Mouse (Mus musculus): ENCODE measurements at regions not wholly inside any gene's neighbourhood (a gene's known extent, or its start where the extent isn't known, plus 50 kb on each side); places are given as distances from the start of the nearest gene placed in this dataset.

GRCm38 (mm10) chr1:193697857-193698256 is 327.8 kb upstream of the Camk1g start:
- no peak for DNase-seq (ENCODE audit: extremely low spot score in 1 of 2, low spot score in 2 of 2)
- intact Hi-C loops (cut with DNase I) = loop anchor here (10.0 kb wide), 3 partner anchors 253 to 1117 kb away; no protein-coding TSS in a partner anchor

- intact Hi-C loops (cut with DNase I) = loop anchor here (10.0 kb wide), 3 partner anchors 252 to 1118 kb away; no protein-coding TSS in a partner anchor
- no peak for DNase-seq (ENCODE audit: extremely low spot score in 1 of 2, low spot score in 2 of 2)
These were observed 326.9 kb upstream of the Camk1g start for GRCm38 (mm10) chr1:193697001-193697400.

DNA sequence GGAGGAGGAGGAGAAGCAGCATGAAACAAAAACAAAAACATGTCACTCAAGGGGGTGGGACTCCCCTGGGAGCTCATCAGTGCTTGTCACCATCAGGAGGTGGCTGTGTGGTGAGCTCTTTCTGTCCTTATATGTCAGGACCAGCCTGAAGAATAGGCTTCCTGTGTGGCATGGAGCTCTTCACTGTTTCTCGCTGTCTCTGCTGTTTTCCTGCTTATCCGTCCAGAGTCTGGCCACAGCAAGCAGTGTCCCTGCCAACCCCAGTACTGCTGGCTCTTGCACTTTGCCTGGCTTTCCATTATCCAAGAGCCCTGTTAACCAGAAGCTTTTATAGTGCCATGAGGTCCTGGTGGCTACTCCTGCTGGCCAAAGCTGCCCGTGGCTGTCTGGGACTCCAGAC is 322.9 kb upstream of the Camk1g start:
- intact Hi-C loops (cut with DNase I) = loop anchor here (10.0 kb wide), 3 partner anchors 248 to 1122 kb away; no protein-coding TSS in a partner anchor
- DNase-seq (ENCODE audit: extremely low spot score in 1 of 2, low spot score in 2 of 2) = no peak

- no peak for DNase-seq (ENCODE audit: extremely low spot score in 1 of 2, low spot score in 2 of 2)
These were observed 319.5 kb upstream of the Camk1g start for GRCm38 (mm10) chr1:193689601-193690000.

GRCm38 (mm10) chr1:193682917-193683316 is 312.8 kb upstream of the Camk1g start:
- intact Hi-C loops (cut with DNase I) = no loop called here
- peak in 1 of 2 experiments; percentile 36 for DNase-seq (ENCODE audit: extremely low spot score in 1 of 2, low spot score in 2 of 2)

More at GRCm38 (mm10) chr1:193689601-193690000, 319.5 kb upstream of the Camk1g start:
- intact Hi-C loops (cut with DNase I) = no loop called here

GRCm38 (mm10) chr1:193678448-193678847 is 308.4 kb upstream of the Camk1g start:
- DNase-seq (ENCODE audit: extremely low spot score in 1 of 2, low spot score in 2 of 2) = no peak
- intact Hi-C loops (cut with DNase I) = no loop called here

GRCm38 (mm10) chr1:193673236-193673830 is 303.2 kb upstream of the Camk1g start:
- intact Hi-C loops (cut with DNase I) = no loop called here
- peak; percentile 17 to 50 for DNase-seq (ENCODE audit: extremely low spot score in 1 of 2, low spot score in 2 of 2)

- intact Hi-C loops (cut with DNase I) = no loop called here
- no peak for DNase-seq (ENCODE audit: extremely low spot score in 1 of 2, low spot score in 2 of 2)
These were observed 302.6 kb upstream of the Camk1g start for GRCm38 (mm10) chr1:193672681-193673080.

- no peak for DNase-seq (ENCODE audit: extremely low spot score in 1 of 2, low spot score in 2 of 2)
- intact Hi-C loops (cut with DNase I) = no loop called here
These were observed 301.7 kb upstream of the Camk1g start for GRCm38 (mm10) chr1:193671816-193672254.

- intact Hi-C loops (cut with DNase I) = no loop called here
- peak in 1 of 2 experiments; percentile 45 for DNase-seq (ENCODE audit: extremely low spot score in 1 of 2, low spot score in 2 of 2)
These were observed 300.9 kb upstream of the Camk1g start for GRCm38 (mm10) chr1:193671046-193671445.

DNA sequence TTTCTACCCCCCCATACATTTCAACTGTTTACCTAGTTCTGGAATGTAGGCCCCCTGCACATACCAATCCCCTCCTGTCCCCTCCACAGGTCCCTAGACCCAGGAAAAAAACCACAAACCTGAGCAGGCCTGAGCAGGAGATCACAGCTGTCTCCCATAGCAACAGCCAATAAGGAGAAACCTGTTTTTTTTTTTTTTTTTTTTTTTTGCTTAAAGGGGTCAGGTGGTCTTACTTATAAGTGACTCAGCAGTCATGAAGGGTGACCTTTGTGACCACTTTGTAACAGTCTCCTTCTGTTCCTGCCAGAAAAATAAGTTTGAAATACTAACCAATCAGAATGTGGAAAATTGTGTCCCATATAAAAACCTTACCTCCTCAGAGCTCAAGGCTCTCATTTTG is 299.9 kb upstream of the Camk1g start:
- intact Hi-C loops (cut with DNase I) = no loop called here
- DNase-seq (ENCODE audit: extremely low spot score in 1 of 2, low spot score in 2 of 2) = no peak

- peak in 1 of 2 experiments; percentile 32 for DNase-seq (ENCODE audit: extremely low spot score in 1 of 2, low spot score in 2 of 2)
- intact Hi-C loops (cut with DNase I) = no loop called here
These were observed 298.7 kb upstream of the Camk1g start for GRCm38 (mm10) chr1:193668841-193669240.

DNA sequence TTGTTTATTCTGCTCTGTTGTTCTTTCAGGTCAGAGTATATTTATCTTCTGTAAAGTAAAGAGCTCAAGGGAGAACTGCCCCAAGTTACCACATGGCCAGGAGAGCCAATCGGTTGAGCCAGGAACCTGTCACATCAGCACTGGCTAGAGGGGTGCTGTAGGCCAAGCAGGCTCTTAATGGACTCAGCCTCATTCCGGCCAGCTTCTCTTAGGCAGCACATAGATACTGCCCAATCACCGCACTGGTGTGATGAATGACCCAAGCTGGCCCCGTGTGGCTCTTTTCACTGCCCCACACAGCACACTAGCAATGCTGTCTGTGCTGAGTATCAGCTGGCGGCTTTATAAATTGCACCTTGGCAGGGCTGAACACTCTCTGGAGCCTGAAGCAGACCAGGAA is 295.8 kb upstream of the Camk1g start:
- intact Hi-C loops (cut with DNase I) = no loop called here
- DNase-seq (ENCODE audit: extremely low spot score in 1 of 2, low spot score in 2 of 2) = no peak

- intact Hi-C loops (cut with DNase I) = no loop called here
- no peak for DNase-seq (ENCODE audit: extremely low spot score in 1 of 2, low spot score in 2 of 2)
These were observed 294.5 kb upstream of the Camk1g start for GRCm38 (mm10) chr1:193664569-193664968.

GRCm38 (mm10) chr1:193663587-193663986 is 293.5 kb upstream of the Camk1g start:
- intact Hi-C loops (cut with DNase I) = no loop called here
- no peak for DNase-seq (ENCODE audit: extremely low spot score in 1 of 2, low spot score in 2 of 2)

DNA sequence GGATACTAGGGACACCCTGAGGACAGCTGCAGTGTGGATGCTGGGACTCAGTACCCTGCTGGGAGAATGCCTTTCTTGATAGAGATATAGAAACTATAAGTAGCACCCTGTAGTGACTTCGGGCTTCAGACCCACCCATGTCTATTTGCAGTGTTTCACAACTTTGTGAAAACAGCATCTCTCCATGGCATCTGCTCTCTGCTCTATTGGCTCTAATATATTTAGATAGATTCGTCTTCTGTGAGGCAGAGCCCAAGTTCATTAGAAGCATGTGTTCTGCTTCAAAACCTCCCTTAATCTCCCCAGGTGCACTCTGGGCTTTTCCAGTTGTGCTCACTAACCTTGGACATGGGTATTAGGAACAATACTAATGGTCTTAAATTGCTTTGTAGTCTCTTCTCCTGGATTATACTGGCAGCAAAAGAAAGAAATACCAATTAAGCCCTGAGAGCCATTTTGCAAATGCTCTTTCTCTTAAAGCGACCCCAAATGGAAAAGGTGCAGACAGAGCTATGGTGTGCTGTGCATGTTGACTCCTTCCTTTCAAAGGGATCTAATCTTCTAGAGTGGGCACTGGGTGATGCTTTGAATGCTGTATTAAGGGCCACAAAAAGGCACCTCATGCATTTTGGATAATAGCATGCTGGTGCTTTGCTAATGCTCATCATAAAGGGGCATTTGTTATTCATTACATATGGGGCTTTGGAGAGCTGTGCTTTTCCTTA is 292.2 kb upstream of the Camk1g start:
- DNase-seq (ENCODE audit: extremely low spot score in 1 of 2, low spot score in 2 of 2) = no peak
- intact Hi-C loops (cut with DNase I) = no loop called here

GRCm38 (mm10) chr1:193661377-193661776 is 291.3 kb upstream of the Camk1g start:
- no peak for DNase-seq (ENCODE audit: extremely low spot score in 1 of 2, low spot score in 2 of 2)
- intact Hi-C loops (cut with DNase I) = no loop called here

DNA sequence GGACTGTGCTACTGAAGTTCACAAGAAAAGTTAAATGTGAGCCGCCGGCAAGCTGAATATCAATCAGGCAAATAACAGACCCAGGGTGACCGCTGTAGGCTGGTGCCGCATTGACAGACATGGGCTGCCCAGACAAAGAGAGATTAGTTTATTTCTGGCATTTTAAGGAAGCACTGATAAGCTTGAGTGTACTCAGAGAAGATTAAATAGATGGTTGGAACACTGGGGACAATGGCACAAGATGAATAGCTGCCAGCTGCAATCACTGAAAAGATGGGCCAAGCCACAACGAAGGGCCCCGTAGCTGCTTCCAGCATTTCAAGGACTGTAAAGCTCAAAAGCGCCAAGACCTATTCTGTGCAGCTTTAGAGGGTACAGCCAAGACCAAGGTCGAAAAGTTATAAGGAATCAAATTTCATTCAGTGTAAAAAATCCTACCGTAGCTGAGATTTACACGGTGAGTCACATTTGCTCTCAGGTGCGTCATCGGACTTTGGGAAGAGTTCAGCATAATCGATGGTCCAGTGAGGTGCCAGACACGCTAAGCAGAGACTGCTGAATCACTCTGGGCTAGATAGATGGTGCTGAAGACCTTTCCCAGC is 285.1 kb upstream of the Camk1g start:
- DNase-seq (ENCODE audit: extremely low spot score in 1 of 2, low spot score in 2 of 2) = no peak
- intact Hi-C loops (cut with DNase I) = no loop called here

DNA sequence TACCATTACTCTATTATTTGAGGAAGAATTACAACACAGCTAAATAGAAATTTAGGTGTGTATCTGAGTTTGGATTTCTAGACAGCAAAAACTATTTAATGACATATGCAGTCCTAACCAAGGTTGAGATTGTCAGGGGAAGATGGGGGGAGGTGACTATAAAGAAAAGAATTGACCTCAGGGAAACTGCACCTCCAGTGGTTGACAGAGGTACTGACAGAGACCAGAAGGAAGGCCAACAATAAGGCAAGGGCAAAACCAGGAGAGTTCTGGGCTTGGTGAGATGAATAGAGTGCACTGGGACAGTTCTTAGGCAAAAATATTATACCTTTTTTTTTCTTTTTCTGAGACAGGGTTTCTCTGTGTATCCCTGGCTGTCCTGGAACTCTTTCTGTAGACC is 280.2 kb upstream of the Camk1g start:
- DNase-seq (ENCODE audit: extremely low spot score in 1 of 2, low spot score in 2 of 2) = no peak
- intact Hi-C loops (cut with DNase I) = no loop called here

- intact Hi-C loops (cut with DNase I) = no loop called here
- no peak for DNase-seq (ENCODE audit: extremely low spot score in 1 of 2, low spot score in 2 of 2)
These were observed 279.3 kb upstream of the Camk1g start for GRCm38 (mm10) chr1:193649400-193649799.

Measured in left cerebral cortex, postnatal 10 days (tissue).